Mouse (Mus musculus) ES-E14 (cell line): ENCODE measurements at regions not wholly inside any gene's neighbourhood (a gene's known extent, or its start where the extent isn't known, plus 50 kb on each side); places are given as distances from the start of the nearest gene placed in this dataset.

Experiments
- DNase-seq: peaks from one replicate; pipeline ENCODE4 v3.0.0-alpha.2; 2013; ENCODE audit warnings: low read depth, low spot score
- H3K27ac ChIP-seq: 2 replicates; pipeline ENCODE4 v1.5.1; 2012; ENCODE audit warnings: low read depth, mild to moderate bottlenecking, low read length, moderate library complexity, mixed read lengths; ENCODE audit not compliant: poor library complexity, insufficient read depth, severe bottlenecking
- H3K36me3 ChIP-seq: 2 replicates; pipeline ENCODE4 v1.6.1; 2012; ENCODE audit warnings: mild to moderate bottlenecking, low read length, moderate library complexity, mixed read lengths; ENCODE audit not compliant: control insufficient read depth, poor library complexity, insufficient read depth, severe bottlenecking
- H3K4me1 ChIP-seq, 2 experiments: fragments of 150-350 bp in 1 of 2; sonication (generic) in 1 of 2; 2 replicates each; pipeline ENCODE4 v1.6.1; 2012; ENCODE audit warnings: low read length in 2 of 2, mild to moderate bottlenecking in 1 of 2, mixed read lengths in 1 of 2; ENCODE audit not compliant: control insufficient read depth in 2 of 2, insufficient read depth in 2 of 2, poor library complexity in 1 of 2
- H3K4me3 ChIP-seq, 2 experiments: fragments of 150-350 bp in 1 of 2; sonication (generic) in 1 of 2; 2 replicates each; pipeline ENCODE4 v1.5.1; 2012; ENCODE audit warnings: low read length in 2 of 2, low read depth in 1 of 2, mild to moderate bottlenecking in 1 of 2, mixed read lengths in 1 of 2; ENCODE audit not compliant: insufficient read depth in 1 of 2, poor library complexity in 1 of 2, severe bottlenecking in 1 of 2
- H3K9ac ChIP-seq: 2 replicates; pipeline ENCODE4 v1.6.1; 2012; ENCODE audit warnings: low read depth, mild to moderate bottlenecking, low read length, mixed read lengths; ENCODE audit not compliant: poor library complexity, insufficient read depth, severe bottlenecking
- H3K9me3 ChIP-seq: fragments of 150-350 bp; sonication (generic); 2 replicates; pipeline ENCODE4 v1.6.1; 2012; ENCODE audit warnings: low read depth, mild to moderate bottlenecking, low read length; ENCODE audit not compliant: control insufficient read depth, insufficient read depth
- CHD2 ChIP-seq: IDR thresholded peaks from 2 replicates; pipeline ENCODE4 v1.6.1; 2014; ENCODE audit warnings: mild to moderate bottlenecking, low read depth, low read length, inconsistent platforms
- HCFC1 ChIP-seq: IDR thresholded peaks from 2 replicates; pipeline ENCODE4 v1.6.1; 2012; ENCODE audit warnings: low read length, inconsistent platforms, borderline replicate concordance; ENCODE audit not compliant: insufficient read depth
- MAFK ChIP-seq: IDR thresholded peaks from 2 replicates; pipeline ENCODE4 v1.6.1; 2014; ENCODE audit warnings: mild to moderate bottlenecking, low read depth, low read length, inconsistent platforms; ENCODE audit not compliant: insufficient read depth
- ZC3H11A ChIP-seq: IDR thresholded peaks from 2 replicates; pipeline ENCODE4 v1.6.1; 2012; ENCODE audit warnings: low read depth, mild to moderate bottlenecking, inconsistent platforms, low read length, borderline replicate concordance
- ZNF384 ChIP-seq: IDR thresholded peaks from 2 replicates; pipeline ENCODE4 v1.6.1; 2012; ENCODE audit warnings: low read depth, low read length, inconsistent platforms
- in situ Hi-C, 2 experiments: fragments of 600-800 bp; cut with MboI; formaldehyde crosslinking; loops; one replicate each; pipeline ENCODE4 v1.15.1; 2025; ENCODE audit warnings: low sequenced_read_pairs in 2 of 2, inconsistent platforms in 1 of 2; ENCODE audit not compliant: unreplicated experiment in 2 of 2

DNA sequence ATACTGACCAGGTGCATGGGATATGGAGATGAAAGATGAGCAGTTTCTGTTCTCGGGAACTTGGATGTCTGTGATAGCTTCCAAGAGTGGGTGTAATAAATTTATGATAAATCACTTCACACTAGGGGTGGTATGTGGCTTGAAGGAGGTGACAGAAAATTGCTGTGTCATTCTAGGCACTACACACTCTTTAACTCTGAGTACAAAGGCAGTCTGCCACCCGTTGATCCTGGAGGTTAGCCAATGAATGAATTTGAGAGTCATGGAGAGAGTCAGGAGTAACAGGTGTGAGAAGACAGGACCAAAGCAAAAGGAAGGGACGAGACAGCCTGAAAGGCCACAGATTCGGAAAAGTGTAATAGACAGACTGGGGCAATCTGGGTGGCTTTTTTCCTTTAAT lies 54.7 kb upstream of the Bmper start:
- in situ Hi-C loops: no loop called here
- Histone ChIP-seq H3K27ac (no peak overlapping the region), H3K9ac (no peak overlapping the region), H3K4me3 (no peak overlapping the region), H3K36me3 (no peaks in the 10 kb centered on the region), H3K4me1 (no peaks in the 10 kb centered on the region), H3K9me3 (no peaks in the 10 kb centered on the region)
- DNase-seq: no peak
- no peak for TF ChIP-seq HCFC1
- TF ChIP-seq MAFK: no peak
- no peak for TF ChIP-seq ZC3H11A
- no peak for TF ChIP-seq CHD2
- TF ChIP-seq ZNF384: no peak

DNA sequence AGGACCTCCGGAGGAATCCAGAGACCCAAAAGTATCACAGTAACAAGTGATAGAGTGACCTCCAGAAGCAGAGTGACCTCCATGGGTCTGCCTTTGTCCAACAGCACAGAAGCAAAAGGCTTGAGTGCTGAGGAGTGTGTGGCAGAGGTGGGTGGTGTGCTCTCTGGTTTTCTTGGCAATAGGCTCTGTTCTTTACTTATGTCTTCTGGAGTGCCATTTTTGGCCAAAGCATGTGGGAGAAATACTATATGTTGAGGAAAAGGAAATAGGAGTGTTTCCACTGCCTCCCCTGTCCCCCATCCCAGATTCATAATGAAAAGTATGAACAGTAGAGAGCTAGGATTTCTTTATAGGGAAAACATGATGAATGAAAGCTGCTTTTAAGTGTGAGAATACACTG lies 51.5 kb upstream of the Bmper start:
- in situ Hi-C loops: no loop called here
- no peak for DNase-seq
- no peak overlapping the region for H3K27ac ChIP-seq
- no peaks in the 10 kb centered on the region for H3K4me1 ChIP-seq
- H3K36me3 ChIP-seq: no peaks in the 10 kb centered on the region
- H3K9me3 ChIP-seq: no peaks in the 10 kb centered on the region
- no peak overlapping the region for H3K4me3 ChIP-seq
- TF ChIP-seq MAFK (no peak), HCFC1 (no peak)
- no peak overlapping the region for H3K9ac ChIP-seq
